Mouse (Mus musculus): ENCODE results near the gene Gsto1. TPM values are rescaled to one million over a fixed set of nuclear protein-coding genes. Genes with fewer than 3 reads are reported as not detected.

The Gsto1 gene
- polyA plus RNA-seq, 1 experiment = 30.4 TPM

GRCm38 (mm10) chr19:47893092-47893491 is 38.3 kb downstream of the Gsto1 start:
- 96% methylated on average over 6 of the region's 6 CpGs for WGBS
- no peaks in the 10 kb centered on the region for H3K27me3 ChIP-seq (ENCODE audit: control insufficient read depth, insufficient read depth, low read length)
- no peak overlapping the region for H3K27ac ChIP-seq (ENCODE audit: control insufficient read depth, insufficient read depth, low read length)
- no peak overlapping the region for H3K4me3 ChIP-seq (ENCODE audit: control insufficient read depth, insufficient read depth, low read length)
- DNase-seq = no peak
- H3K36me3 ChIP-seq (ENCODE audit: control insufficient read depth, insufficient read depth, low read length) = peaks cover 33% of the 10 kb centered on the region
- TF ChIP-seq CTCF (IDR thresholded peaks at IDR 0.05; ENCODE audit: borderline replicate concordance, control insufficient read depth, extremely low read depth, insufficient read depth, low read length, poor library complexity) = no peak
- no peak for TF ChIP-seq POLR2A (IDR thresholded peaks at IDR 0.05; ENCODE audit: control insufficient read depth, extremely low read depth, insufficient read depth, low read length, poor library complexity)
- H3K4me1 ChIP-seq (replicated peaks; ENCODE audit: control insufficient read depth, insufficient read depth, low read length) = peaks cover 20% of the 10 kb centered on the region

- no peak for DNase-seq
- H3K27ac ChIP-seq (ENCODE audit: control insufficient read depth, insufficient read depth, low read length) = no peak overlapping the region
- H3K4me3 ChIP-seq (ENCODE audit: control insufficient read depth, insufficient read depth, low read length) = no peak overlapping the region
- 67% methylated on average over 8 of the region's 8 CpGs for WGBS
- TF ChIP-seq POLR2A (IDR thresholded peaks at IDR 0.05; ENCODE audit: control insufficient read depth, extremely low read depth, insufficient read depth, low read length, poor library complexity) (no peak), CTCF (IDR thresholded peaks at IDR 0.05; ENCODE audit: borderline replicate concordance, control insufficient read depth, extremely low read depth, insufficient read depth, low read length, poor library complexity) (no peak)
- peaks cover 33% of the 10 kb centered on the region for H3K36me3 ChIP-seq (ENCODE audit: control insufficient read depth, insufficient read depth, low read length)
- peaks cover 20% of the 10 kb centered on the region for H3K4me1 ChIP-seq (replicated peaks; ENCODE audit: control insufficient read depth, insufficient read depth, low read length)
- no peaks in the 10 kb centered on the region for H3K27me3 ChIP-seq (ENCODE audit: control insufficient read depth, insufficient read depth, low read length)
These were observed 43.8 kb downstream of the Gsto1 start for GRCm38 (mm10) chr19:47898472-47899079.

- no peak overlapping the region for H3K27ac ChIP-seq (ENCODE audit: control insufficient read depth, insufficient read depth, low read length)
These were observed 45.2 kb downstream of the Gsto1 start for GRCm38 (mm10) chr19:47900012-47900411.

GRCm38 (mm10) chr19:47900558-47900957 is 45.8 kb downstream of the Gsto1 start:
- H3K36me3 ChIP-seq (ENCODE audit: control insufficient read depth, insufficient read depth, low read length) = peaks cover 22% of the 10 kb centered on the region

More at GRCm38 (mm10) chr19:47900012-47900411, 45.2 kb downstream of the Gsto1 start:
- no peak for TF ChIP-seq POLR2A (IDR thresholded peaks at IDR 0.05; ENCODE audit: control insufficient read depth, extremely low read depth, insufficient read depth, low read length, poor library complexity)
- TF ChIP-seq CTCF (IDR thresholded peaks at IDR 0.05; ENCODE audit: borderline replicate concordance, control insufficient read depth, extremely low read depth, insufficient read depth, low read length, poor library complexity) = peak; percentile 26; the same call in 1 of the 2 replicates
- Histone ChIP-seq H3K4me3 (ENCODE audit: control insufficient read depth, insufficient read depth, low read length) (no peak overlapping the region), H3K36me3 (ENCODE audit: control insufficient read depth, insufficient read depth, low read length) (peaks cover 27% of the 10 kb centered on the region), H3K4me1 (replicated peaks; ENCODE audit: control insufficient read depth, insufficient read depth, low read length) (peaks cover 20% of the 10 kb centered on the region), H3K27me3 (ENCODE audit: control insufficient read depth, insufficient read depth, low read length) (no peaks in the 10 kb centered on the region)
- DNase-seq = no peak
- WGBS = 85% methylated on average over 6 of the region's 6 CpGs

GRCm38 (mm10) chr19:47902316-47903201 is 47.8 kb downstream of the Gsto1 start:
- TF ChIP-seq CTCF (IDR thresholded peaks at IDR 0.05; ENCODE audit: borderline replicate concordance, control insufficient read depth, extremely low read depth, insufficient read depth, low read length, poor library complexity) (no peak), POLR2A (IDR thresholded peaks at IDR 0.05; ENCODE audit: control insufficient read depth, extremely low read depth, insufficient read depth, low read length, poor library complexity) (no peak)
- Histone ChIP-seq H3K4me3 (ENCODE audit: control insufficient read depth, insufficient read depth, low read length) (no peak overlapping the region), H3K36me3 (ENCODE audit: control insufficient read depth, insufficient read depth, low read length) (peaks cover 2% of the 10 kb centered on the region), H3K27me3 (ENCODE audit: control insufficient read depth, insufficient read depth, low read length) (no peaks in the 10 kb centered on the region), H3K4me1 (replicated peaks; ENCODE audit: control insufficient read depth, insufficient read depth, low read length) (peaks cover 31% of the 10 kb centered on the region), H3K27ac (ENCODE audit: control insufficient read depth, insufficient read depth, low read length) (no peak overlapping the region)
- 67% methylated on average over 13 of the region's 13 CpGs for WGBS
- no peak for DNase-seq

More at GRCm38 (mm10) chr19:47900558-47900957, 45.8 kb downstream of the Gsto1 start:
- H3K4me3 ChIP-seq (ENCODE audit: control insufficient read depth, insufficient read depth, low read length) = no peak overlapping the region
- H3K27me3 ChIP-seq (ENCODE audit: control insufficient read depth, insufficient read depth, low read length) = no peaks in the 10 kb centered on the region
- TF ChIP-seq CTCF (IDR thresholded peaks at IDR 0.05; ENCODE audit: borderline replicate concordance, control insufficient read depth, extremely low read depth, insufficient read depth, low read length, poor library complexity) (no peak), POLR2A (IDR thresholded peaks at IDR 0.05; ENCODE audit: control insufficient read depth, extremely low read depth, insufficient read depth, low read length, poor library complexity) (no peak)
- H3K4me1 ChIP-seq (replicated peaks; ENCODE audit: control insufficient read depth, insufficient read depth, low read length) = peaks cover 25% of the 10 kb centered on the region
- WGBS = 89% methylated on average over 10 of the region's 10 CpGs
- H3K27ac ChIP-seq (ENCODE audit: control insufficient read depth, insufficient read depth, low read length) = no peak overlapping the region
- no peak for DNase-seq

GRCm38 (mm10) chr19:47903679-47904078 is 48.9 kb downstream of the Gsto1 start:
- Histone ChIP-seq H3K27ac (ENCODE audit: control insufficient read depth, insufficient read depth, low read length) (no peak overlapping the region), H3K4me3 (ENCODE audit: control insufficient read depth, insufficient read depth, low read length) (no peak overlapping the region), H3K4me1 (replicated peaks; ENCODE audit: control insufficient read depth, insufficient read depth, low read length) (peaks cover 39% of the 10 kb centered on the region), H3K36me3 (ENCODE audit: control insufficient read depth, insufficient read depth, low read length) (no peaks in the 10 kb centered on the region), H3K27me3 (ENCODE audit: control insufficient read depth, insufficient read depth, low read length) (no peaks in the 10 kb centered on the region)
- no peak for TF ChIP-seq CTCF (IDR thresholded peaks at IDR 0.05; ENCODE audit: borderline replicate concordance, control insufficient read depth, extremely low read depth, insufficient read depth, low read length, poor library complexity)
- TF ChIP-seq POLR2A (IDR thresholded peaks at IDR 0.05; ENCODE audit: control insufficient read depth, extremely low read depth, insufficient read depth, low read length, poor library complexity) = no peak
- no peak for DNase-seq
- WGBS = 93% methylated on average over 4 of the region's 4 CpGs

Data from thymus, adult 2 months (tissue).